28 mouse cellular contexts compared by ENCODE assay signal in the genomic region with DNA sequence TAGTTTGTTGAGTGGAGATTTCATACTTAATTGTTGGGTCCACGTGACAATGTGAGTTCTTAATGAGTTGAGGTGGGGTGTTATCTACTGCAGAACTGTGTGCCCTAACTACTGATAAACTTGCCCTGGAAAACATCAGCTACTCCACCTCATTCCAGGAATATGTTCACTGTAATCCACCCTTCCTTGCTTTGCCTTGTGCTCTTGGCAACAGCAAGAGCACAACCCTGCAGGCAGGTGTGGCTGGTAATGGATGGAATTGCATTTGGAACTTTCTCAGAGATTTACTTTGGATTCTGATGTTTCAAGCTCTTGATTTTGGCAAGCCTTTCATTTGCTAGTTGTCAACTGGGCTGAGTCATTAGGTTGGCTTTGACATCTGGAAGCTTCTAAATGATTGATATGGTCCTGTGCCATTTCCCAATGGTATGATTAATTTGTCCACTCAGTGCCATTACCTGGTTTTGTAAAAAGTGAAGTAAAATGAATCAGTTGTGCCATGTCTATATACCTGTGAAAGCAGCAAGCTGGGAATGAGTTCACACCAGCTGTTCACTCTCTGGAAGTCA.
A peak's percentile ranks its signal among the peaks of the same experiment; 100 is the strongest.
DNase-seq lines count a peak whose midpoint lies in the region; ATAC-seq and TF ChIP-seq lines count a peak whose summit lies in the region.
"Had no signal": no experiment of that assay in that cellular context is flagged by ENCODE, and none has a peak within 500 bp of the region (broad histone marks: within the 10 kb centered on the region; RNA-seq: fewer than 3 reads in every experiment).

No protein-coding gene starts in this region.

- H3K4me1 ChIP-seq in hindbrain, postnatal 0 days (ENCODE audit: insufficient read depth, low read length), result no peaks in the 10 kb centered on the region
- H3K4me1 ChIP-seq in hindbrain, embryonic 12.5 days, result no peaks in the 10 kb centered on the region
- no peaks in the 10 kb centered on the region for H3K4me1 ChIP-seq in stomach, postnatal 0 days (replicated peaks; ENCODE audit: control insufficient read depth, insufficient read depth)
- H3K4me1 ChIP-seq in kidney, adult 2 months (ENCODE audit: control insufficient read depth, insufficient read depth, low read length), result no peaks in the 10 kb centered on the region
- H3K4me1 ChIP-seq: embryonic facial prominence, embryonic 12.5 days; embryonic facial prominence, embryonic 15.5 days; forebrain, embryonic 10.5 days; forebrain, embryonic 13.5 days; hindbrain, embryonic 15.5 days had no signal

- H3K27me3 ChIP-seq in hindbrain, postnatal 0 days (ENCODE audit: insufficient read depth, low read length), result no peaks in the 10 kb centered on the region
- H3K27me3 ChIP-seq in hindbrain, embryonic 12.5 days, result no peaks in the 10 kb centered on the region
- no peaks in the 10 kb centered on the region for H3K27me3 ChIP-seq in stomach, postnatal 0 days (ENCODE audit: control insufficient read depth, insufficient read depth, low read length)
- no peaks in the 10 kb centered on the region for H3K27me3 ChIP-seq in kidney, adult 2 months (replicated peaks; ENCODE audit: control insufficient read depth, insufficient read depth, low read length)
- H3K27me3 ChIP-seq: embryonic facial prominence, embryonic 12.5 days; embryonic facial prominence, embryonic 15.5 days; forebrain, embryonic 13.5 days; heart, embryonic 13.5 days; hindbrain, embryonic 15.5 days had no signal

- no peak for TF ChIP-seq POLR2A in kidney, adult 2 months (IDR thresholded peaks at IDR 0.05; ENCODE audit: low read depth, low read length)

- DNase-seq in hindbrain, postnatal 0 days (ENCODE audit: low spot score), result peak; percentile 11
- peak; percentile 2 for DNase-seq in lung, postnatal 25 days (ENCODE audit: low spot score)
- DNase-seq in lung, postnatal 36 days, result no peak
- DNase-seq in fat pad, adult 2 months (ENCODE audit: extremely low read depth, low read depth, low spot score), result peak; percentile 18
- no peak for DNase-seq in stomach, postnatal 0 days (ENCODE audit: low spot score)
- DNase-seq in c-Kit-positive CD71-positive TER-119-positive erythroid progenitor cells, embryonic 14.5 days (ENCODE audit: low spot score), result no peak
- no peak for DNase-seq in kidney, adult 2 months
- DNase-seq: adrenal gland, adult 8-10 months; adrenal gland, postnatal 25 days; cerebellum, adult 11 months; cerebellum, adult 2 months; cerebellum, adult 9-11 months; cerebellum, postnatal 25 days; gastrocnemius, postnatal 10 days; gastrocnemius, postnatal 36 days; heart, postnatal 14 days; heart, postnatal 4 days had no signal

- 81% methylated on average over 1 of the region's 1 CpGs for whole genome bisulfite sequencing in hindbrain, postnatal 0 days
- 83% methylated on average over 1 of the region's 1 CpGs for WGBS in hindbrain, embryonic 12.5 days
- 36% methylated on average over 1 of the region's 1 CpGs for WGBS in stomach, postnatal 0 days
- 85% methylated on average over 1 of the region's 1 CpGs for WGBS in kidney, adult 2 months

- H3K36me3 ChIP-seq in hindbrain, postnatal 0 days (ENCODE audit: insufficient read depth, low read length), result no peaks in the 10 kb centered on the region
- H3K36me3 ChIP-seq in hindbrain, embryonic 12.5 days, result no peaks in the 10 kb centered on the region
- H3K36me3 ChIP-seq in stomach, postnatal 0 days (ENCODE audit: control insufficient read depth, insufficient read depth, low read length), result no peaks in the 10 kb centered on the region
- H3K36me3 ChIP-seq in kidney, adult 2 months (ENCODE audit: control insufficient read depth, insufficient read depth, low read length), result no peaks in the 10 kb centered on the region
- H3K36me3 ChIP-seq: embryonic facial prominence, embryonic 12.5 days; embryonic facial prominence, embryonic 15.5 days; forebrain, embryonic 10.5 days; heart, embryonic 13.5 days; hindbrain, embryonic 15.5 days had no signal

- TF ChIP-seq EP300 in stomach, postnatal 0 days (optimal IDR thresholded peaks at IDR 0.05), result no peak

- TF ChIP-seq CTCF in hindbrain, postnatal 0 days (IDR thresholded peaks at IDR 0.05; ENCODE audit: low read depth), result no peak
- no peak for TF ChIP-seq CTCF in stomach, postnatal 0 days (IDR thresholded peaks at IDR 0.05; ENCODE audit: low read depth)
- no peak for TF ChIP-seq CTCF in kidney, adult 2 months (conservative IDR thresholded peaks at IDR 0.05; ENCODE audit: insufficient read depth, insufficient read length, low read depth, low read length)

- no peak overlapping the region for H3K9ac ChIP-seq in hindbrain, postnatal 0 days (replicated peaks; ENCODE audit: low read length)
- H3K9ac ChIP-seq in hindbrain, embryonic 12.5 days, result no peak overlapping the region
- no peak overlapping the region for H3K9ac ChIP-seq in stomach, postnatal 0 days (ENCODE audit: low read length)
- H3K9ac ChIP-seq: embryonic facial prominence, embryonic 12.5 days; embryonic facial prominence, embryonic 15.5 days; forebrain, embryonic 13.5 days; heart, embryonic 13.5 days; hindbrain, embryonic 15.5 days had no signal

- no peak overlapping the region for H3K4me2 ChIP-seq in hindbrain, postnatal 0 days (ENCODE audit: low read depth, low read length)
- no peak overlapping the region for H3K4me2 ChIP-seq in hindbrain, embryonic 12.5 days (replicated peaks)
- H3K4me2 ChIP-seq in stomach, postnatal 0 days (replicated peaks; ENCODE audit: low read depth), result no peak overlapping the region
- H3K4me2 ChIP-seq: embryonic facial prominence, embryonic 12.5 days; embryonic facial prominence, embryonic 15.5 days; forebrain, embryonic 13.5 days; heart, embryonic 13.5 days; hindbrain, embryonic 15.5 days had no signal

- no peak for ATAC-seq in hindbrain, postnatal 0 days
- ATAC-seq in hindbrain, embryonic 12.5 days (ENCODE audit: low FRiP score), result no peak
- peak; percentile 53; the same call in 1 of the 2 replicates for ATAC-seq in stomach, postnatal 0 days (ENCODE audit: low FRiP score, low TSS enrichment)
- ATAC-seq: activated CD4-positive, CD25-positive, alpha-beta regulatory T cell, adult 4 months; CD4-positive, CD25-positive, alpha-beta regulatory T cell, adult 4 months; forebrain, embryonic 13.5 days; forebrain, embryonic 16.5 days; intestine, embryonic 16.5 days had no signal

- no peak overlapping the region for H3K4me3 ChIP-seq in hindbrain, postnatal 0 days (ENCODE audit: low read length)
- H3K4me3 ChIP-seq in hindbrain, embryonic 12.5 days, result no peak overlapping the region
- H3K4me3 ChIP-seq in stomach, postnatal 0 days (ENCODE audit: low read depth, low read length), result no peak overlapping the region
- H3K4me3 ChIP-seq in kidney, adult 2 months (ENCODE audit: insufficient read depth, low read depth, low read length), result no peak overlapping the region
- H3K4me3 ChIP-seq: embryonic facial prominence, embryonic 12.5 days; embryonic facial prominence, embryonic 15.5 days; forebrain, embryonic 10.5 days; forebrain, embryonic 13.5 days; heart, embryonic 13.5 days; hindbrain, embryonic 15.5 days had no signal

- no peak overlapping the region for H3K27ac ChIP-seq in hindbrain, postnatal 0 days
- H3K27ac ChIP-seq in hindbrain, embryonic 12.5 days, result no peak overlapping the region
- no peak overlapping the region for H3K27ac ChIP-seq in stomach, postnatal 0 days (replicated peaks)
- no peak overlapping the region for H3K27ac ChIP-seq in kidney, adult 2 months (ENCODE audit: insufficient read depth, low read depth, low read length)
- H3K27ac ChIP-seq: embryonic facial prominence, embryonic 12.5 days; embryonic facial prominence, embryonic 15.5 days; forebrain, embryonic 10.5 days; forebrain, embryonic 13.5 days; heart, embryonic 13.5 days; hindbrain, embryonic 15.5 days had no signal

- H3K9me3 ChIP-seq in hindbrain, postnatal 0 days (ENCODE audit: low read length), result no peaks in the 10 kb centered on the region
- no peaks in the 10 kb centered on the region for H3K9me3 ChIP-seq in hindbrain, embryonic 12.5 days (replicated peaks)
- no peaks in the 10 kb centered on the region for H3K9me3 ChIP-seq in stomach, postnatal 0 days (ENCODE audit: control insufficient read depth, low read length)
- H3K9me3 ChIP-seq: embryonic facial prominence, embryonic 12.5 days; embryonic facial prominence, embryonic 15.5 days; forebrain, embryonic 10.5 days; forebrain, embryonic 13.5 days; heart, embryonic 13.5 days; hindbrain, embryonic 15.5 days had no signal

Comparison
In these comparisons a context has a peak if more than half of its experiments do, and no peak if none do; other contexts are left out.
1. DNase-seq: peak in hindbrain, postnatal 0 days (single experiment), lung, postnatal 25 days (single experiment) and fat pad, adult 2 months (single experiment); none in lung, postnatal 36 days (single experiment), stomach, postnatal 0 days (single experiment), c-Kit-positive CD71-positive TER-119-positive erythroid progenitor cells, embryonic 14.5 days (single experiment) and kidney, adult 2 months (single experiment).